Mouse (Mus musculus): ENCODE measurements at regions not wholly inside any gene's neighbourhood (a gene's known extent, or its start where the extent isn't known, plus 50 kb on each side); places are given as distances from the start of the nearest gene placed in this dataset.

- no peaks in the 10 kb centered on the region for H3K27me3 ChIP-seq (ENCODE audit: control insufficient read depth, insufficient read depth, insufficient read length)
- H3K79me2 ChIP-seq (ENCODE audit: control insufficient read depth, insufficient read depth): no peaks in the 10 kb centered on the region
- H3K4me3 ChIP-seq (ENCODE audit: insufficient read depth, poor library complexity, severe bottlenecking): no peak overlapping the region
- H3ac ChIP-seq (ENCODE audit: control insufficient read depth, insufficient read length, low read depth): no peak overlapping the region
- TF ChIP-seq CEBPB (IDR thresholded peaks at IDR 0.05; ENCODE audit: low read depth) (no peak), MYOD1 (IDR thresholded peaks at IDR 0.05; ENCODE audit: control insufficient read depth, insufficient read length, low read depth) (no peak), FOSL1 (IDR thresholded peaks at IDR 0.05; ENCODE audit: insufficient read depth, low read length, poor library complexity, severe bottlenecking) (no peak), MAX (IDR thresholded peaks at IDR 0.05) (no peak), USF1 (IDR thresholded peaks at IDR 0.05; ENCODE audit: low read depth) (no peak), CTCF (IDR thresholded peaks at IDR 0.05; ENCODE audit: control insufficient read depth, insufficient read depth, insufficient read length) (no peak), MYOG (IDR thresholded peaks at IDR 0.05; ENCODE audit: control insufficient read depth, extremely low read depth, insufficient read length) (no peak)
- no peaks in the 10 kb centered on the region for H3K36me3 ChIP-seq (ENCODE audit: control insufficient read depth, insufficient read depth)
- no peaks in the 10 kb centered on the region for H3K79me3 ChIP-seq (ENCODE audit: low read depth)
These were observed 708.7 kb upstream of the Tmpo start for GRCm38 (mm10) chr10:91889864-91890263.

DNA sequence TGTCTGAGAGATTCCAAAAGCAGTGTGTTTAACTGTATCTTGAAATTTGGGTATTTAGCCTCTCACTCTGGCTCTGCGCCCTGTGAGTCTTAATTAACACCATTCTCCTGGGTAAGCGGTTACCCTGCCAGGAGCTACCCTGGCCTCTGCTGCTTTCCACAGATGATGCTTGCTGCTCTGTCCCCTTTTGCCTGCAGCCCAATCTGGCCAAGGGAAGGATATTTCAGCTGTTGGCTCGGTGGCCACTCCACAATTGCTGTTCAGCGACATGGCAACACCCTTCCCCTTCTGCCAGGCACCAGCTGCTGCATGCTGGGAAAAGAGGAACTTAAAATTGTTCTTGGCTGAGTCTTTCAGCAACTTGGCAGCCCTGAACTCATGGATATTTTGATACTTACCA is 707.4 kb upstream of the Tmpo start:
- Histone ChIP-seq H3ac (ENCODE audit: control insufficient read depth, insufficient read length, low read depth) (no peak overlapping the region), H3K79me2 (ENCODE audit: control insufficient read depth, insufficient read depth) (no peaks in the 10 kb centered on the region), H3K27me3 (ENCODE audit: control insufficient read depth, insufficient read depth, insufficient read length) (no peaks in the 10 kb centered on the region), H3K4me3 (ENCODE audit: insufficient read depth, poor library complexity, severe bottlenecking) (no peak overlapping the region), H3K36me3 (ENCODE audit: control insufficient read depth, insufficient read depth) (no peaks in the 10 kb centered on the region), H3K79me3 (ENCODE audit: low read depth) (no peaks in the 10 kb centered on the region)
- TF ChIP-seq MYOG (IDR thresholded peaks at IDR 0.05; ENCODE audit: control insufficient read depth, extremely low read depth, insufficient read length): no peak
- TF ChIP-seq MAX (IDR thresholded peaks at IDR 0.05): no peak
- no peak for TF ChIP-seq USF1 (IDR thresholded peaks at IDR 0.05; ENCODE audit: low read depth)
- no peak for TF ChIP-seq CTCF (IDR thresholded peaks at IDR 0.05; ENCODE audit: control insufficient read depth, insufficient read depth, insufficient read length)
- no peak for TF ChIP-seq CEBPB (IDR thresholded peaks at IDR 0.05; ENCODE audit: low read depth)
- TF ChIP-seq FOSL1 (IDR thresholded peaks at IDR 0.05; ENCODE audit: insufficient read depth, low read length, poor library complexity, severe bottlenecking): no peak
- no peak for TF ChIP-seq MYOD1 (IDR thresholded peaks at IDR 0.05; ENCODE audit: control insufficient read depth, insufficient read length, low read depth)

DNA sequence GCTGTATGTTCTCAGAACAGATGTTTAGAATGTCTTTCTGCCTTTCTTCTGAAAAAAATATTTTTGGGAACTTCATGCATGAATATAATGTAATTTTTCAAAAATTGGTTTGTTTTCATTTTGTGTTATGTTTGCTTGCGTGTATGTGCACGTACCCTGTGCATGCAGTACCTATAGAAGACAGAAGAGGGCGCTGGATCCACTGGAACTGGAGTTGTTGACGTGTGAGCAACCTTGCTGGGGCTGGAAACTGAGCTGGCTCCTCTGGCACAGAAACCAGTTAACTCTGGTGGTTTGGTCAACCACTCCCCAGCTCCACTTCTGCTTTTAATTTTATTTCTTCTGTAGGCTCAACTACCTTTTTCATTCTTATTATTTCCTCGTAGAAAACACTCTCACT is 702.0 kb upstream of the Tmpo start:
- no peaks in the 10 kb centered on the region for H3K36me3 ChIP-seq (ENCODE audit: control insufficient read depth, insufficient read depth)
- no peak overlapping the region for H3ac ChIP-seq (ENCODE audit: control insufficient read depth, insufficient read length, low read depth)
- H3K79me3 ChIP-seq (ENCODE audit: low read depth): no peaks in the 10 kb centered on the region
- no peaks in the 10 kb centered on the region for H3K27me3 ChIP-seq (ENCODE audit: control insufficient read depth, insufficient read depth, insufficient read length)
- H3K4me3 ChIP-seq (ENCODE audit: insufficient read depth, poor library complexity, severe bottlenecking): no peak overlapping the region
- TF ChIP-seq MYOD1 (IDR thresholded peaks at IDR 0.05; ENCODE audit: control insufficient read depth, insufficient read length, low read depth): no peak
- TF ChIP-seq CEBPB (IDR thresholded peaks at IDR 0.05; ENCODE audit: low read depth): no peak
- TF ChIP-seq CTCF (IDR thresholded peaks at IDR 0.05; ENCODE audit: control insufficient read depth, insufficient read depth, insufficient read length): no peak
- no peak for TF ChIP-seq FOSL1 (IDR thresholded peaks at IDR 0.05; ENCODE audit: insufficient read depth, low read length, poor library complexity, severe bottlenecking)
- no peaks in the 10 kb centered on the region for H3K79me2 ChIP-seq (ENCODE audit: control insufficient read depth, insufficient read depth)

DNA sequence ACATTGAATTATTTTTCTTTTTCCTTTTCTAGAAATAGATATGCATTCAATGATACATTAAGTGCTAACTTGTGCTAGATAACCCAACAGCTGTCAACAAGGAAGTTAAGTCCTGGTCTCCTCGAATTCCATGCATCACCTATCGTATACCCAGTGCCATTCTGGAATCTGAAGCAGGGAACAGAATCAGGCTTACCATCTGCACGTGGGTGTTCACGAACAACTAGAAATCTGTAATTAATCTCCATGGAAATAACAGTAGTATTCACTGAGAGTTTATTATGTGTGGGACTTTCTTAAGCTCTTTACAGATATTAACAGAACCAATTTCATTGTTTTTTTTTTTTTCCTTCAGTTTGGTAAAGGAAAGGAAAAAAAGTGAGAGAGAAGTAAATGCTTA is 701.4 kb upstream of the Tmpo start:
- H3K36me3 ChIP-seq (ENCODE audit: control insufficient read depth, insufficient read depth): no peaks in the 10 kb centered on the region
- H3ac ChIP-seq (ENCODE audit: control insufficient read depth, insufficient read length, low read depth): no peak overlapping the region
- H3K79me3 ChIP-seq (ENCODE audit: low read depth): no peaks in the 10 kb centered on the region
- no peak overlapping the region for H3K4me3 ChIP-seq (ENCODE audit: insufficient read depth, poor library complexity, severe bottlenecking)
- TF ChIP-seq CTCF (IDR thresholded peaks at IDR 0.05; ENCODE audit: control insufficient read depth, insufficient read depth, insufficient read length) (no peak), MAX (IDR thresholded peaks at IDR 0.05) (no peak), CEBPB (IDR thresholded peaks at IDR 0.05; ENCODE audit: low read depth) (no peak), FOSL1 (IDR thresholded peaks at IDR 0.05; ENCODE audit: insufficient read depth, low read length, poor library complexity, severe bottlenecking) (no peak), USF1 (IDR thresholded peaks at IDR 0.05; ENCODE audit: low read depth) (no peak), MYOG (IDR thresholded peaks at IDR 0.05; ENCODE audit: control insufficient read depth, extremely low read depth, insufficient read length) (no peak), MYOD1 (IDR thresholded peaks at IDR 0.05; ENCODE audit: control insufficient read depth, insufficient read length, low read depth) (no peak)
- H3K79me2 ChIP-seq (ENCODE audit: control insufficient read depth, insufficient read depth): no peaks in the 10 kb centered on the region
- no peaks in the 10 kb centered on the region for H3K27me3 ChIP-seq (ENCODE audit: control insufficient read depth, insufficient read depth, insufficient read length)

GRCm38 (mm10) chr10:91881521-91882228 is 700.6 kb upstream of the Tmpo start:
- no peak overlapping the region for H3ac ChIP-seq (ENCODE audit: control insufficient read depth, insufficient read length, low read depth)
- no peaks in the 10 kb centered on the region for H3K79me3 ChIP-seq (ENCODE audit: low read depth)
- H3K79me2 ChIP-seq (ENCODE audit: control insufficient read depth, insufficient read depth): no peaks in the 10 kb centered on the region
- TF ChIP-seq USF1 (IDR thresholded peaks at IDR 0.05; ENCODE audit: low read depth) (no peak), MAX (IDR thresholded peaks at IDR 0.05) (no peak), MYOG (IDR thresholded peaks at IDR 0.05; ENCODE audit: control insufficient read depth, extremely low read depth, insufficient read length) (no peak), MYOD1 (IDR thresholded peaks at IDR 0.05; ENCODE audit: control insufficient read depth, insufficient read length, low read depth) (no peak), CEBPB (IDR thresholded peaks at IDR 0.05; ENCODE audit: low read depth) (no peak), CTCF (IDR thresholded peaks at IDR 0.05; ENCODE audit: control insufficient read depth, insufficient read depth, insufficient read length) (no peak), FOSL1 (IDR thresholded peaks at IDR 0.05; ENCODE audit: insufficient read depth, low read length, poor library complexity, severe bottlenecking) (no peak)
- no peaks in the 10 kb centered on the region for H3K27me3 ChIP-seq (ENCODE audit: control insufficient read depth, insufficient read depth, insufficient read length)
- no peaks in the 10 kb centered on the region for H3K36me3 ChIP-seq (ENCODE audit: control insufficient read depth, insufficient read depth)
- no peak overlapping the region for H3K4me3 ChIP-seq (ENCODE audit: insufficient read depth, poor library complexity, severe bottlenecking)
